Mouse (Mus musculus) ZHBTc4 (cell line): ENCODE results near the gene Kremen2.

Experiments
- DNase-seq: peaks from one replicate; pipeline ENCODE4 v3.0.0-alpha.2; 2011; ENCODE audit warnings: low read depth, low spot score

Gene Kremen2

DNA sequence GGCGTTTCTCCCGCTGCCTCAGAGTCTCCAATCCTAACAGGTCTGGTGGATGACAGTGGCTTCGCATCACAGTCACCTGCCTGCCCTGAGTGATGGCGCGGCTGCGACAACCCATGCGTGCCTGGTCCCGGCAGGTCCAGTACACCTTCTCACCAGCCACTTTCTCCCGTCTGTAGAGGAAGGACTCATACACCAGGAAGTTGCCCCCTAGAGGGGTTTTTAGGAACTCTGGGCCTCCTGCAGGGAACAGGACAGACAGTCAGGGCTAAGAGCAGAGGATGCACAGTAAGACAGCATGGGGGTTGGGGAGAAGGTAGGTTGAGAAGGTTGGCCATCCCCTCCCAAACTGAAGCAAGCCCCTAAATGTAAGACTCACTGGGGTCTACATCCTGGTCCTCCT lies 14.6 kb upstream of the Kremen2 start:
- peak; percentile 62 for DNase-seq

DNA sequence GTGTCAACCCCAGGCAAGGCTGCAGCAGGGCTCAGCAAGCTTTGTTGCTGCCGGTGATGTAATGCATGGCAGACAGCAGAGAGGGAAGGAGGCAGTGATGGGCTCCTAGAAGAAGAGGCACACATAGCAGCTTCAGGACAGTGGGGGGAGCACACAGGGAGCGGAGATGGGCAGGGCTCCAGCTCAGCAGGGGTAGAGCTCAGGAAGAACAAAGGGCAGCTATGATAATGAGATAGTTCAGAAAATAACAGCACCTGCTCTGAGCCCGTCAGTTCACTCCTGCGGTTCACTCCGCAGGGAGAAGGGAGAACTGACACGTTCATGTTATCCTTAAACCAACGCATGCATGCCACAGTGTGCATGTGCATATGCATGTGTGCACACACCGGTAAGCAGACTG lies 13.2 kb upstream of the Kremen2 start:
- DNase-seq, result peak; percentile 81

DNA sequence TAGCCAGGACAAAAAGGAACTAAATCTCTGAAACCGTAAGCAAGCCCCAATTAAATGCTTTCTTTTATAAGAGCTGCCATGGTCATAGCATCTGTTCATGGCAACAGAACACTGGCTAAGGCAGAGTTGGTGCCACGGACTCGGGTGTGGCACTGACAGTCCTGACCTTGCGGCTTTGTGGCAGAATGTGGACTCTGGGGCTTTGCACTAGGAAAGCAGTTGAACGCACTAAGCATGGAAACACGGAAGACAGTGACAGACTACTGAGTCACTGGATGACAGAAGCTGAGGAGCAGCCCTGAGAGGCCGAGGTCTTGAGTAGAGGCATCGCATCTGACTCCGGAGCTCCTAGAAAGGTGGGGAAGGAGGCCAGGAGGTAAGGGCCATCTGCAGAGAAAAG lies 11.9 kb upstream of the Kremen2 start:
- no peak for DNase-seq

DNA sequence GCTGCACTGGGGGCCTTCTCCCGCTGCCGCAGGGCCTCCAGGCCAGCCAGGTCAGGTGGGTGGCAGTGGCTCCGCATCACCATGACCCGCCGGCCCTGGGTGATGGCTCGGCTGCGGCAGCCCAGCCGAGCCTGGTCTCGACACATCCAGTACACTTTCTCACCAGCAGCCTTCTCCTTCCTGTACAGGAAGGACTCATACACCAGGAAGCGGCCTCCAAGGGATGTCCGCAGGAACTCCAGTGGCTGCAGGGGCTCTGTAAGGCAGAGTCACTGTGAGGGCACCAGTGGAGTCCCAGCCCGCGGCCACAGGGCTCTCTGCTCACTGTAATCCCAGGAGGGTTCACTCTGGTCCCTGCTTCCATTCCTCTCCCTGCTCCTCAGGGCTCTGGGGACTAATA lies 10.1 kb upstream of the Kremen2 start:
- DNase-seq, result no peak

DNA sequence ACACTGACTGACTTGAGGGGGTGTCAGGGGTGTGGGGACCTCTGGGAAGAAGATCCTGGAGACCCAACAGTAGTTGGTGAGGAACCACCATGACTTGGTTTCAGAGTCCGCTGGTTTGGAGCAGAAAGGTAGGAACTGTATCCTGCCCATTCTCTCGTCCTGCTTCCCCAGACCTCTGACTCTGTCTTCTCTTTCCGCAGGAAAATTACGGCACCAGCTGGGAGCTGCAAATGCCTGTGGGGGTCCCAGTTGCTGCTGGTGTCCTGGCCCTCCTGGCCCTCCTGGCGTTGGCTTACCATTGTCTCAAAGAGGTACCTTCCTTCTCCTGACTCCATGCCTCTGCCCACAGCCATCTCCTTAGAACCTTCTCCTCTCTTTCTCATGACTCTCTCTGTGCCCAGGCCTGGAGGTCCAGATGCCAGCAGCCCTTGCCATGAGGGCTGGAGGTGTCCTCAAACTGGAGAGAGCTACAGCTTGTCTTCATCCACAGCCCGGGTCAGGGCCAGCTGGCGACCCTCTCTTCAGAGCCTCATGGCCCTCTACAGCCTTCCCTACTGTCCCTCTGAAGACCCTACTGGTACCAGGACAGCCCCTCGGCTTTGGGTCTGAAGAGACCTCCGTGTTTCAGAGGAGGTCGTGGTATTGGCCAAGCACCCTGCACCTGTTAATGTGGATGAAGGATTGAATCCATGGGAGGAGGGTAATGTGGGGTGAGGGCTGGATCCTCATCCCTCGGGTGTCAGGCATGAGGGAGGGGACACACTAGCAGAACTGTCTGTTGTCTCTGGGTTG lies 4.0 kb upstream of the Kremen2 start:
- no peak for DNase-seq

DNA sequence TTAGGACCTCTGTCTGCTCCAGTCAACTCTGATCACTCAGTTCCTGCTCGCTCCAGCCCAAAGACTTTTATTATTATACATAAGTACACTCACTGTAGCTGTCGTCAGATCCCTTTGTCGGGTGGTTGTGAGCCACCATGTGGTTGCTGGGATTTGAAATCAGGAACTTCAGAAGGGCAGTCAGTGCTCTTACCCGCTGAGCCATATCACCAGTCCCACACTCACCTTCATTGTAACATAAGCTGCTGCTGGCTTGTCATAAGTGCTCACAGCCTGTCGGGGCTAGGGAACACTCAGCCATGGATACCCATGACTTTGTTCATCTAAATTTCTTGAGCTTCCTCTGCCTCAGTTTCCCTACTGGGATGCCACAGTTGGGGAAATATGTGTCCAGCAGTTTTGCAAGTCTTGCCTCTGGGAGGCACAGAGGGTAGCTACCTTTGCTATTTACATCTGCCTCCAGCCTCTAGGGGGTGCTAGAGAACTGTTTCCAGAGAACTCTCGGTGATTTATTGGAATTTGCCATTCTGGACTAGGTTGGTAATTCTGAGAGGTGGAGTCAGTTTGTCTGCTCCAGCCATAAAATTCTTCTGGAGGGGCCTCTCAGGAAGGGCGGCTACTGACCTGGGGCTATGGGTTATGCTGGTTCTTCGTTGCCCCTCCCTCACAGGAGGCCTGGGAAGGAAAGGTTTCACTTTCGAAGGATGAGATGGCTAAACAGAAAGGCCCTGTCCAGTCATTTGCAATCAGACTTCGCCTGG lies 3.2 kb upstream of the Kremen2 start:
- DNase-seq, result peak; percentile 92

DNA sequence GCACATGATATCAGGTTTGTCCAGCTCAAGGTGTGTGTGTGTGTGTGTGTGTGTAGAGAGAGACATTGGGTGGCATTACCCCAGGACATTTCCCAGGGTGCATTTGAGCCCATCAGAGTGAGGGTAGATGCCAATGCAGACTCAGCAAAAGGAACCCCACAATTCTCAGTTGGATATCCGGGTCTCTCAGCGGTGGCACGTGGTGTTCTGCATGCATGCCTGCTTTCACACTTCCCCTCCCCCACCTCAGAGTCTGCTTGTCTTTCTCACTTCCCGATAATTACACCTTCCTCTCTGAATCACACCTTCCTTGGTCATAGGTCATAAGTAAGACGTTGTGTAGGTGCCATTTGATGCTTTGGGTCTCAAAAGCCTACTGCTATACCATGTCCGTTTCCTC lies 2.4 kb upstream of the Kremen2 start:
- no peak for DNase-seq

DNA sequence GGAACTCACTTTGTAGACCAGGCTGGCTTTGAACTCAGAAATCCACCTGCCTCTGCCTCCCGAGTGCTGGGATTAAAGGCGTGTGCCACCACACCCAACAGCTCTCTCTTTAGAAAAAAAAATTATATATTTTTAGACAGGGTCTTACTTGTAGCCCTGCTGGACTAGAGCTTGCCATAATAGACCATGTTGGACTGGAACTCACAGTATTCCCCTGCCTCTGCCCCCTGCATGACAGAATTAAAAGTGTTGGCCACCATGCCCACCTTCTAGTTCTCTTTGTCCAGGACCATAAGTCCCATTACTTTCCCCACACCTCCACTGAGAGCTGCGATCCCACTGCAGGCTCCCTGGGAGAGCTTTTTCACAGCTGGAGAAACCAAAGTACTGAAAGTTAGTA lies 1.8 kb upstream of the Kremen2 start:
- no peak for DNase-seq

DNA sequence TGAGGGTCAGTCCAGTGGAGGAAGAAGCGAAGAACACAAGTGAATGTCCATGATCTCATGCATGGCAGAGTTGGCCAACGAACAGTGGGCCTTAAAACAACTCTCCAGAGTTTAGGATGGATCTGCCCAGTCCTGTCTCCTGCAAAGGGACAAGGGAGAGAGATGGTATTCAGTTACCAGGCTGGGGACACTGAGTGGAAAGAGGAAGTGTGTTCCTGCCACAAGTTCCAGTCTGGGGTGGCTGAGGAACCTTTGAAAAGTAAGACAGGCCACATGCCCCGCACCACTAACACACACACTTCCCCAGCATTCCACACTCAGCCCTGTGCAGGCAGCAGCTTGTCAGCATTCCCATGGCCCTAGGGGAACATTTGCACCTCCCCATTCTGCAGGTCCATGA lies 1.1 kb upstream of the Kremen2 start:
- DNase-seq, result no peak

DNA sequence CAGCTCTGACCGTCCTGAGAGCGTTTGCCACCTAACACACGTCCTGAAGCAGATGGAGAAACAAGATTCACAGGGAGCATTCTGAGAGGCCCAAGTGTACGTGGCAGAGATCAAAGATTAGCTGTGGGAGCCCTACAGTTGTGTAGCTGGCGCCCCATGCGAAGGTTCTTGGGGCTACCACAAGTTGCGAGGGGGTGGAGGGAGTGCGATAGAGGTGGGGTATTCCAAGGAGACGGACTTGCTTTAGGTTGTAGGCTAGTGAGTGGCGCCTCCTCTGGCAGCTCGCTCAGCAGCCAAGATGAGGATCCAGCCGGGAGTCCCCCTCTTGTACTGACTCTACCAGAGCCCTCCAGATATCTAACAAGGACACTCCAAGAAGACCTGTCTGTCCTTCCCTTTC lies 678 bp upstream of the Kremen2 start:
- peak; percentile 60 for DNase-seq

DNA sequence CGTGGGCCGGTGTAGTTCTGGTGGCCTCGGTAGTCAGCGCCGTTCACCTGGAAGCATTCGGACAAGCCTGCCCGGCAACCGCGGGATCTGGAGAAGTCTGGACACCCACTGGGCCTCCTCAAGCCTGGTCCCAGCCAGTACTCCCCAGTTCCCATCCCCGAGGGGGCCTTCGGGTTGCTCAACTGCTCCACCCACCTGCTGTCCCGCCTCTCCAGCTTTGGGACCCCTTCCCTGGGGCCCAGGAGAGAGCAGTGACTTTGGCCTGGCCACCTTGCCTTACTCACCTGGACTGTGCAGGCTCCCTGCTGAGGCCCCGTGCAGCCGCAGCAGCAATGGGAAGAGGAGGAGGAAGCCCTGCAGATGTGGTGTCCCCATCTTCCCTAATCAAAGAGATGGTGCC lies 982 bp downstream of the Kremen2 start:
- DNase-seq, result no peak

DNA sequence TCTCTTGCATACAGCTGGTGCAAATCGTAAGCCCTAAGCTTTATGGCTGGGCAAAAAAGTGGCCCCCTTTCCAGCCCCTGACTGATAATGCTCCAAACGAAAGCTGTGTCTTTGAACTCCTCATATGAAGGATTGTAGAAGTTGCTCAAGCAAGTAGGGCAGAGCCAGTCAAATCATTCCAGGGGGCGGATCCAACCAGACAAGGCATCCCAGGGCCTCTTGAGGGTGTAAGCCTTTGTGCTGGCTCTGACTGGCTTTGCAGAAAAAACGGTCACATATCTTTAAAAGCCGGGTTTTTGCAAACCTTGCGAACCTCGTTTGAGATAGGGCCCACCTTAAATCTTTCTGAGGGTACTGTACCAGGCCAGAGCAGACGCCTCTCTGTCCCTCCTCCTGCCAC lies 1.6 kb downstream of the Kremen2 start:
- no peak for DNase-seq

DNA sequence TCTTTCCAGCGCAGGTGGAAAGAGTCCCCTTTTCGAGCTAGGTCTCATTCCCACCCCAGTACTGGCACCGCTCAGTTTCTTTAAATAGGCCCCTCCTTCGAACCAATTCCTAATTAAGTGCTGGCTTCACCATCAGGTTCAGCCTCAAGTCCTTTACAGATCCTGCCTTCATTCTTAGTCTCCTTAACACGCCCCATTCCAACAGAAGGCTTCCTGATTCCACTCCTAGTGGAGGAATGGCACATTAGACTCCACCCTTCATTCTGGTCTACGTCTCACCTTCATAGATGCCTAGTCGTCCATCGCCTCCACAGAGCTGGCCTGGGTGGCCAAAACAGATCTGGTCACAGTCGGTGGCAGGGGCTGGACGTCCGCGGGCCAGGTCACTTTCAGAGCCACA lies 2.7 kb downstream of the Kremen2 start:
- DNase-seq, result peak; percentile 69

DNA sequence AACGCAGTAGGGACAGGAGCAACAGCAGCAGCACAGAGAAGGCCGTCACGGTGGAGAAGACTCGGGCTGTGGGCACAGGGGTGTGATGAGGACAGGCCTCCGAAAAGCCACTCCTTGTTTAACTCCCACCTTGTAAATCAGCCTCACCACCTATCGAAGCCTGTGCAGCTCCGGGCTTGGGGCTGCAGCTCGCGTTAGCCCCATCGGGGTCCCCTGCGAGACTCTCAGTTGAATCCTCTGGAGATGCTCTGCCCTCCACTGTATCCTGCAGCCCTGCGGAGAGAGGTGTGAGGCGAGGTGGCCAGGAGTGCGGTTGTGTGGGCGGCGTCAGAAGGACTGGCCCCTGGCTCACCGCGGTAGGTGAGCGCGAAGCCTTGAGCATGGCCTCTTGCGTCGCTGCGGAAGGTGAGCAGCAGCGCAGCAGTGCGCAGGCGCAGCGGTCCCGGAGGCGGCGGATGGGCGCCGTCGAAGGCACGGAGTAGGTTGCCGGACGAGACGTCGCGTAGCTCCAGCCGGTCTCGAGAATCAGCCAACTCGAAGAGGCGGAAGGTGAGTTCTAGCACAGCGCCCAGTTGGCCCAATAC lies 3.3 kb downstream of the Kremen2 start:
- peak; percentile 75 for DNase-seq

DNA sequence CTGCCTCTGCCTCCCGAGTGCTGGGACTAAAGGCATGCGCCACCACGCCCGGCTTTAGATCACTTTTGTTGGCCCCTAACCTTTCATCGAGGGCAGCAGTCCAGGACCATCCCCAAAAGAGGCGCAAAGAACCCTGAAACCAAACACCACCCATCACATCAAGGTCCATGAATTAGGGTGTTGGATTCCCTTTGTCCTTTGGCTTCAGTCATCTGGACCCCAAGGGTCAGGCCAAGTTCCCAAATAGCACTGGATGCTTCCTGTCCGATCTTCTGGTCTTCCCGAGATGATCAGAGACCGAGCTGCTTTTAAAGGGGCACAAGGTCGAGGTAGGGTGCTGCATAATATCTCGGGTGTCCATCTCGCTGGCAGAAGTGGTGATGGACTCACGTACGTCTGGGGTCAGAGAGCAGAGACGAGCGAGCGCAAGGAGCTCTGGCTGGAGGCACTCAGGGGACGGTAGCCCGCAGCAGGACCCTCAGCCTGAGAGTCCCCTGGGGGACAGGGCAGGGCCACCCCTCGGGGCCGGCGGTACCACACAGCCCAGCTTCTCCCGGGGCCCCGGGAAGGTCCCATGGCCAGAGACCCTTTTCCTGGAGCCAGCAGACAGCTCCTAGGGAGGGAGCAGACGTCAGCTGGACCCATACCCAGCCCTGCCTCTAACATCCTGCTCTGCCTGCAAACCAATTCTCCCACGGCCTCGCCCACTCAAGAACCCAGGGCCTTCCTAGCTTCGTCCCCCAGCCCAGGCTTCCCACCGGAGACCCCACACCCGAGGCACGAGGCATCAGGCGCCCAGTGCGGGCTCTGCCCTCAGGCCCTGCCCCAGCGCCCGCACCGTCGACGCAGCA lies 4.0 kb downstream of the Kremen2 start:
- DNase-seq, result no peak

DNA sequence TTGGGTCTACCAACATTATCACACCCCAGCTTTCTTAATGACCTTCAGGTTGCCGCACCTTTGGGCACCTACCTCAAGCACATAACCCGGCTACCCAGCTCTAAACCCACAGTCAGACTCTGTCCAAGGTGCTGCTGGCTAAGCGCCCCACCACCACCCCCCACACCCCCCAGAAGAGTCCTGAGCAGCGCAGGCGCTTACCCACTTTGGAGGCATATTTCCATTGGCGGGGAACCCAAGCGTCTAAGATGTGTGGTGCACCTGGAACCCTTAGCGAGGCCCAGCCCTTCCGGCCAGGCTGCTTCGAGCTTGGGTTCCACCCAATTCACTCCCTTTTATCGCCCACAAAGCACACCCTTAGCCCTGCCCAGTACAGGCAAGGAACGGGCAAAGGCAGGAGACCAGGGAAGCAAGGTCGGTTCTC lies 5.0 kb downstream of the Kremen2 start, which contains the start of gene Paqr4:
Gene Paqr4, minus strand, starts transcription at position 270 of the 424 bp plus-strand sequence.
- no peak for DNase-seq

DNA sequence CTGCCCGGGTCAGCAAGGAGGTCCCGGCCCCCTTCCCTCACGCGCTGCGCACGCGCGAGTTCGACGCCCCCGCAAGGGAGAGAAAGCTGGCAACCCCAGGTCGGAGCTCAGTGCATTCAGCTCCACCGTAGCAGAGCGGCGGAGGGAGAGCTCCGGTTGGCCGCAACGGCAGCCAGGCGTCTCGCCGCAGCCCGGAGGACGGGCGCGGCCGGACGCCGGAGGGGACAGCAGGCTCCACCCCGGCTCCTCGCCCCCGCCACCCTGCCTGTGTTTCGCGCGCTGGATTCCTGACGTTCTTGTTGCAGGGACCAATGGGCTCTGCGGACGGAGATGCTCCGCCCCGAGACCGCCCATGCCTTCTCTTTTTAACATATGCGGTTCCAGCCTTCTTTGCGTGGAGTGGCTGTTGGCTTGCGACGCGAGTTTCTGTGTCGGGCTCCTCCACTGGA lies 5.5 kb downstream of the Kremen2 start:
- DNase-seq, result peak; percentile 92

DNA sequence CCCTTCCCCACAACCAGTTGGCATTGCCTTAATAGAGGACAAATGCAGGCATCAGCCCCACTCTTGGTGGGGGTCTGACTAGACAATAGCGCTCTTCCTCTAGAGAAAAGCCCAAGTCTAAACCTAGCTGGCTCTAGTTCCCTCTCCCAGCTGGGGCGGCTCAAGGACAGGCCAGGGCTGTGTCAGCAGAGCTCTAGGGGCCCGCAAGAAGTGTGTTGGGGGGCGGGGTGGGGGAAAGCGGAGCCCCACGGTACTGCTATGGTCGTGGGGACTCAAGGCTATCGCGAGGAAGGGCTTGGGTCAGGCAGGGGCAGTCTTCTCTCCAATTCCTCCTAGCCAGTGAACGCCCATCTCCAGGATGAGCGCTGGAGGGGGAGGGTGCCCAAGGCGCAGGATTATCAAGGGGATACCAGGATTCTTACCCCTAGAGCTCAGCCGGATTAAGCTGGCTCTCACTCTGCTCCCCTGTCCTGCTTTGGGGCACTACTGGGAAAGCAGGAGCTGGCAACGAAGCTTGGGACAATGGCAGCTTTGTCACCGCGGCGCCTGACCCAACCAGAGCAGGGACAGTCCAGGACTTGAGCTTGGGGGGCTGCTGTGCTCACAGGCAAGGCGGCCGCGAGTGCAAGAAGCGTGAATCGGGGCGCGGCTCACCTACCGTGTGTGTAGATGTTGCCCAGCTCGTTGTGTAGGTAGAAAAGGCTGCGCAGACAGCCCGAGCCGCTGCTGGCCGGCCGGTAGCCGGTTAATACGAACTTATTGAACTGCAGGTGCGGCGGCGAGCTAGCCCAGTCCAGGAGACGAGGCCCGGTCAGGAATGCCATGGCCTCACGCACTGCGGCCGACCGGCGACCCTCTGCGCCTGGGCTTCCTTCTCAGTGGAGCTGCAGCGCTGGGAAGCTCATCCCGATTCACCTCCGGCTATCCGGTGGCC lies 6.2 kb downstream of the Kremen2 start:
- no peak for DNase-seq

DNA sequence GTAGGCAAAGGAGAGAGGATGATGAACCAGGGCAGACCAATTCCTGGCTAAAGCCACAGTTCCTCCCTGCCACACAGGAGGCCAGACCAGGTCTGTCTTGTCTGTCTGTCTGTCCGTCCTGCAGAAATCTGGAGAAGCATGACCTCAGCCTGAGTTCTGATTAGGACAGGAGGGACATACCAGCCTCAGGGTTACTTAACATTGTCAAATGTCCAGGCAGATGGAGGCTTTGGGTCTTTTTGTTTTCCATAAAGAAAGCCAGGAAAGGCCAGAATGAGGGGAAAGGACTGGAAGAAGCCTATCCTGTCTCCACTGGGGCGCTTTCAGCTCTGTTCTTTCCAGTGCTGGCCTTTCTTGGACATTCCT lies 6.8 kb downstream of the Kremen2 start:
- DNase-seq, result no peak
